Mouse (Mus musculus): ENCODE results near the gene Pawr.
A peak's percentile ranks its signal among the peaks of the same experiment; 100 is the strongest.
"Not testable (repeated sequence)": the region's sequence is repeated elsewhere in the genome, so short reads cannot be mapped to it uniquely, and the experiment has no call there.

Gene Pawr

GRCm38 (mm10) chr10:108440251-108440650, 108.3 kb downstream of the Pawr start:
- not testable (repeated sequence) for DNase-seq (ENCODE audit: low read depth, low spot score)

GRCm38 (mm10) chr10:108443931-108444876, 112.3 kb downstream of the Pawr start:
- DNase-seq (ENCODE audit: low read depth, low spot score), result no peak

- no peak for DNase-seq (ENCODE audit: low read depth, low spot score)
These were observed 113.2 kb downstream of the Pawr start for GRCm38 (mm10) chr10:108445123-108445522.

GRCm38 (mm10) chr10:108445606-108446005, 113.7 kb downstream of the Pawr start:
- no peak for DNase-seq (ENCODE audit: low read depth, low spot score)

GRCm38 (mm10) chr10:108446041-108446931, 114.4 kb downstream of the Pawr start:
- DNase-seq (ENCODE audit: low read depth, low spot score), result peak; percentile 46

DNA sequence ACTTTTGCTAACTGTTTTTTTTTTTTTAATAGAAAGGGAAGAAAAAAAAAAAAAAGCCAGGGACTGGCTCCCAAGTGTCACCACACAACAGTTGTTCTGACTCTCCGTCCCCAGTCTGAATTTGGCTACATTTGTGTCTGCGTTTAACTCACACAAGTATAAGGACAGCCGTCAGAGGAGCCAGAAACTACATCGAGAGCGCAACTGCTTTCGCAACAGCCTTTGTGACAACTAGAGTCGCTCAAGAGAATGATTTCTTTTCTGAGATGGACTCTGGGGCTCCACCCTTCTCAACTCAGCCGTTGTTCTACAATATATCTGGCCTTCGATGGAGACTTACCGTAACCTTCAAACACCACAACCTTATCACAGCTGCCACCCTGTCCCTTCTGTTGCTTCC, 115.3 kb downstream of the Pawr start:
- no peak for DNase-seq (ENCODE audit: low read depth, low spot score)

DNA sequence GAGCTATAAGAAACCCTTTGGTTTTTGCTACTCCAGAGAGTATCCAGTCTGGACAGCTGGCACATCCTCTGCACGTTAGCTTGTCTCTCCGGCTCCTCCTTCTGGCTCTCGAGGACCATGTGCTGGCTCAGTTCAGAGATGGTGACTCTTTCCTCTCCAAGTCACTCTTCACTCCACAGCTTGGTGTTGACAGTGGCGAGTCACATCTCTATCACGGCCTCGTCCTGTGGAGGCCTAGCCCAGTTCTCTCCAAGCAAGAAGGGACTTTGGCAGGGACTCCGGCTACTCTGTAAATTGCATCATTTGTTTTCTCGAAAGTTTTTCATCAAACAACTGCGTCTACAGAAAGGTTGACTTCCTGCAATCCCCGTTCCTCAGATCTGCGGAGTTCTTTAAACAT, 116.5 kb downstream of the Pawr start:
- DNase-seq (ENCODE audit: low read depth, low spot score), result no peak

- DNase-seq (ENCODE audit: low read depth, low spot score), result no peak
These were observed 118.5 kb downstream of the Pawr start for GRCm38 (mm10) chr10:108450401-108450800.

GRCm38 (mm10) chr10:108451516-108451915, 119.6 kb downstream of the Pawr start:
- no peak for DNase-seq (ENCODE audit: low read depth, low spot score)

DNA sequence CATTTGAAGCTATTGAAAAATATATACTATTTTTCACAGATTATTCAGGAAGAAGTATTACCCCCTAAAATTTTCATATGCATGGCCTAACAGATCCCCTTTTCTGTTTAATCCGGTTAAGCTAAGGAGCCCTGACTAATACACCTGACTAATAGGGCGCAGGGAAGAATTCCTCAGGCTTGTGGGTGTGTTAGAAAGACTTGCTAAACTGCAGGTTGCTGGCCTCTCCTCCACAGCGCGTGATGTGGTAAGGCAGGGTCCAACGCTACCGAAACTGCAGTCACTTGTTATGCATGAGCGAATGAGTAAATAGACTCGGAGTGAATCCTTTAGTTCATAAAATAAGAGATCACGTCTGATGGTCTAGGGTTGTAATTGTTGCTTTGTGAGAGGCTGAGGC, 120.5 kb downstream of the Pawr start:
- no peak for DNase-seq (ENCODE audit: low read depth, low spot score)

GRCm38 (mm10) chr10:108453561-108453960, 121.6 kb downstream of the Pawr start:
- DNase-seq (ENCODE audit: low read depth, low spot score), result no peak

DNA sequence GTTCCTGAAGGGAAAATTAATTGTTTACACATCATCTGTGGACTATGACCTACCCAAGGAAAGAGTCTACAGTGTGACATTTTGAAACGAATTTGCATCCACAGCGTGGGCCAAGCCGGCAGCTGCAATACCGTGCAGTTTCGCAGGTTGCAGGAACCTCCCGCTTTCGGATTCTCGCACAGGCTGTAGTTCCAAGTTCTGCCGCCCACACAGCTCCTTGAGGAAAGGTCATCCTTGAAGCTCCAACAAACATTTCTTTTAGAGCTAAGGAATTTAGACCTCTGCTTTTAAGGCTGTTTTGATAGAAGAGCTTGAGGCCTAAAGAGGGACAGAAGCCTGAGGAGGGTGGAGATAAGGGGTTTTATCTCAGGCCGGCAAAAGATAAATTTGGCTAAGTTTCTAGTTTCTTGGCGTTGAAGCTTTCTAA, 122.8 kb downstream of the Pawr start:
- DNase-seq (ENCODE audit: low read depth, low spot score), result no peak

DNA sequence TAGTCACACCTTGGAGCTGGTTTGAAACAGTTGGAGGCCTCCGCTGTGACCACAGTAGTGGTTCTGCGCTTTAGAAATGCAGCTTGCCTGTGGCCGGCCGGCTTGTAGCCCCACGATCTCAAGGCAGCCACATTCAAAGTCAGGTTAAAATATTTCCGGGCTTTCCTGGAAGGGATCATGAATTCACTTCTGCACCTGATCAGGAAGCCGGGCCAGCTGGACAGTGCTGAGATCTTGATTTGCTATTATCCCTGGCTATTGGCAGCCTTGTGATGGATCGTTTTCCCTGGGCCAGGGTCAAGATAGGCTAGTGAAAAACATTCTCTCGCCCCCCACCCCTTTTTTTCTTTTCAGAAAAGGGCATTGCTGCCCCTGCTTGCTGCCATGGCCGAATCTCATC, 123.3 kb downstream of the Pawr start:
- DNase-seq (ENCODE audit: low read depth, low spot score), result no peak

DNA sequence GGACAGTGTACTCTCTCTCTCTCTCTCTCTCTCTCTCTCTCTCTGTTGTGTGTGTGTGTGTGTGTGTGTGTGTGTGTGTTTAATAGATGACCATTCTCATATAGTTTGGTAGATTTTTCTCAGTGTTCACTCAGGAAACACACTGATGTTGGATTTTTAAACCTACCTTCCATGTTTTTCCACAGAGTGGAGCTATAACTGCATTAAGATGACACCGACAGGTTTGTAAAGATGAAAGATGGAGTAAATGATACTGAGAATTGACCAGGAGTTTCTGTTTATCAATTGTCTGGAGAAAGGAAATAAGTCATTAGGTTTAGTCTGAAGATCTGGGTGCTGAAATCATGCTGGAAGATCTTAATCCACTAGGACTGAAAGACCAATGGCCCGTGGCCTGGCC, 124.0 kb downstream of the Pawr start:
- DNase-seq (ENCODE audit: low read depth, low spot score), result no peak

GRCm38 (mm10) chr10:108457054-108457453, 125.1 kb downstream of the Pawr start:
- no peak for DNase-seq (ENCODE audit: low read depth, low spot score)

DNA sequence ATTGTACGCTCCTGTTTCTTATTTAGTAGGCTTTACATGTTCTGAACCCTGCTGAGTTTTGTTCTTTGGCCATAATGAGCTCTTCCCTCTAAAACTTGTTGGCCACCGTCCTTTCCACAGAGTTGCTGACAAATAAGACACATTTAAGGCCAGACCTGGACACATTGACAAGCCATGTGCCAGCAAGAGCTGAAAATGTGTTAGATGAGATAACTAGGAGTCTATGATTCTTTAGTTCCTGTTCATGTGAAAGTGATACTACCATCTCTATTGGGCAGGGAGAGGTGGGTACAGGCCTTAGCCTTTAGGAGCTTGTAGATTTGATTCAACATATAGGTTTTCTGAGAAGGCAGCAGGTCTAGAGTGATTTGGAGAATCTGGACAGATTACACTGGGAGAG, 129.9 kb downstream of the Pawr start:
- DNase-seq (ENCODE audit: low read depth, low spot score), result no peak

All from retina, postnatal 7 days (tissue).